Mouse (Mus musculus): ENCODE measurements around the gene Gm9945.

The Gm9945 gene

DNA sequence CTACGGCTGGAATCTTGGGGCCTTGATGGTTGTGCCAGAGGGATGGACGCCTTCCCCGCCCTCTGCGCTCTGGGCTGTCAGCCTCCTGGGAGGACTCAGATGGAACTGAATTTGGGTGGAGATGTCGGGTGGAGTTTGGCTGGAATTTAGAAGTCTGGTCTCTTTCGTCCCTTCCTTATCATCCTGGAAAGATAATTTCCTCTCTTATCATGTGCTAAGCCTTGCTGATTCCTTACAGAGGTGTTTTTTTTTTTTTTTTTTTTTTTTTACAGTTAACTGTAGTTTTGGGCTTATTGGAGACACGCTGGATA lies 41.8 kb downstream of the Gm9945 start:
- no peak for TF ChIP-seq GATA4 (IDR thresholded peaks at IDR 0.05; ENCODE audit: insufficient replicate concordance, low read length)

DNA sequence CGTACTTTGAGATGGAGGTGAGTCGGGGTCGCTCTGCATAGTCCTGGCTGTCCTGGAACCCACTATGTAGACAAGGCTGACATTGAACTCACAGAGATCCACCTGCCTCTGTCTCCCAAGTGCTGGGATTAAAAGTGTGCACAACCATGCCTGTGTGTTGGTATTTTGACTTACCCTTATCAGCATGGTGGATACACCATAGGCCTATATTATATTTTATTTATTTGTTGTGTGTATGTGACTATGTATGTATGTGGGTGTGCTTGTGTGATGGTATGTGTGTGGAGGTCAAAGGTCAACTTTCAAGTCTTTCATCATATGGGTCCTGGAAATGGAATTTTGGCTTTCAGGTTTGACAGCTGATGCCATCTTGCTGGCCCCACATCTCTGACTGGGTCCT lies 42.4 kb downstream of the Gm9945 start:
- TF ChIP-seq GATA4 (IDR thresholded peaks at IDR 0.05; ENCODE audit: insufficient replicate concordance, low read length), result no peak

DNA sequence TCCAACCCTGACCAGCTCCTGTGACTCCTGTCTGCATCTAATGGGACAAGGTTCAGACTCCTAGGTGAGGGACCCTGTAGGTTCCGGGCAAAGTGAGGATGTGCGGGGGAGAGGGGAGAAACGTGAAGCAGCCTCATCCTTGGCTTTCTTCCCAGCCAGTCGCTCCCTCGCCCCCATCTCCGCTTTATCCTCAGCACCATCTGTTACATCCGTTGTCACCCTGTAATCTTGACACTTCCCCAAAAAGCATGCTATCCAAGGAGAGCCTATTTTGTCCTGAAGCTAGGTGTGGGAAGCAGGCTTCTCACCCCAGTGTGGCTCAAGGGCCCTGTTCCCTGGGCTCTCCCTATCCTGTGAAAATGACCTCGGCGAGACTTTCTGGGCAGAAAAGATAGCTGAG lies 43.0 kb downstream of the Gm9945 start:
- TF ChIP-seq GATA4 (IDR thresholded peaks at IDR 0.05; ENCODE audit: insufficient replicate concordance, low read length), result no peak

DNA sequence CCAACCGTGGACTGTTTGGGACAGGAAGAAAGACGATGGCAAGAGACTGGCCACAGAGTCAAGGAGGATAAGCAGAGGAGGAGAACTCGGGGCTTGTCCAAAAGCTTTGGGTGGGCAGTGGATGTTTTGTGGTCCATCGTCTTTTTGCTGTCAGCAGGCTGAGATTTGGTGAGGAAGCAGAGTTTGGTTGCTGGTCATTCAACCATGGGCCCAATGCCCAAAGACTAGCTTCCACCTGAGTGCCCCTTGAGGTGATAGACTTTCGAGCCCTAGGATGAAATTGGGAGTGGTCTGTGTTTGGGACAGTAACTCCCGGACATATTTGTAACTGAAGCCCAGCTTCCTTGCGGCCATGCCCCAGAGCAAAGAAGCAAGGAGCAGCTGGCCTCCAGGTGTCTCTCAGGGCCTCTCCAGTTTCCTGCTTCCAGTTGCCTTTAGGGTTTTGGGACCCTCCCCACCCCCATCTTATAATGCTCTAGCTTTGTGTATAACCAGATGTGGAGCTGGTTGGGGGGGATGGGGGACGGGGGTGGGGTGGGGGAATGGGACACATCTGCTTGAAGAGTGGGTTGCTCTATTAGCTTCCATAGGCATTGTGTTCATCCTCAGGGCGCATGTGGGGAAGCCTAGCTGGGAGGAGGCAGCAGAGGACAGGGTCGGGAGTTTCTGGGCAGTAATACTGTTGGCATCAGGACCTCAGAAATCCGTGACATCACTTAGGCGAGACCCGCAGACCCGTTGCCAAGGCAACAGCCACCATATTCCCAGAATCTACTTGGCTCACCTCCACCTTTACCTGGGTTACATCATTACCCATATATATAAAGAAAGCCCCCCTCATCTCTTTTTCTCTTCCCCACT lies 43.8 kb downstream of the Gm9945 start:
- no peak for TF ChIP-seq GATA4 (IDR thresholded peaks at IDR 0.05; ENCODE audit: insufficient replicate concordance, low read length)

DNA sequence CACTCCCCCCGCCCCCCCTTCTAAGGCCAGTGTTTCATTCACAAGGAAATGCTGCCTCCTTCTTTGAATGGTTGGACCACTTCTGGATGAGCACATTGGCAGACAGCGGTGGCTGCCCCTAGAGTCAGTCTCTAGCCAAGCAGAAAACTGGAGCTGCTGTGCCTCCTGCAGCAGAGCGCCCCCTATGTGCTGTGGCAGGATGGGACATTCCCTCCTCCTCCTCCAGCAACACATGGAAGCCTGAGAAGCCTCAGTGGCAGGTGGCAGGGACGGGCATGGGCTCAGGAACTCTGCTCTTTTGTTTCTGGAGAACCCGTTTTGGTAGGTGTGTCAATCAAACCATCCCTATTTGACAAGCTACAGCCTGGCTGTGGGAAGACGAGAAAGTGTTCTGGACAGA lies 44.9 kb downstream of the Gm9945 start:
- TF ChIP-seq GATA4 (IDR thresholded peaks at IDR 0.05; ENCODE audit: insufficient replicate concordance, low read length), result no peak

DNA sequence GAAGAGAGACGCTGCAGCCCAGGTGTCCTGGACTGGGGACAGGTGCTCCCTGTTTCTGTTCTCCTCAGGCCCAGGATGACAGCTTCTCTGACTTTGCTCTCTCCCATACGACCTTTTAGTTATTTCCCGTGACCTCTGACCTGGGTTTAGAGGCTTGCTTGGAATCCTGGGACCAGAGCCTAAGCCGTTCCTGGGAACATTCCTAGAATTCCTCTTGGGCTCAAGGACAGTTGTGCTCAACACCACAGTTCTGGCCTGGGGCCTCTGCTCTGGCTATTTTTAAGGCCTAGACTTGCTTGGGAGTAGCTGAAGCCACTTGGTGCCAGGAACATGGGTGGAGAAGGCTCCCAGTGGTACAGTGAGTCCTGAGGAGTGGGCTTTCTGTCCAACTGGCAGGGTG lies 45.5 kb downstream of the Gm9945 start:
- no peak for TF ChIP-seq GATA4 (IDR thresholded peaks at IDR 0.05; ENCODE audit: insufficient replicate concordance, low read length)

- no peak for TF ChIP-seq GATA4 (IDR thresholded peaks at IDR 0.05; ENCODE audit: insufficient replicate concordance, low read length)
Observed at GRCm38 (mm10) chr11:53528397-53529252, 48.7 kb downstream of the Gm9945 start.

- no peak for TF ChIP-seq GATA4 (IDR thresholded peaks at IDR 0.05; ENCODE audit: insufficient replicate concordance, low read length)
Observed at GRCm38 (mm10) chr11:53529253-53529557, 49.2 kb downstream of the Gm9945 start.

DNA sequence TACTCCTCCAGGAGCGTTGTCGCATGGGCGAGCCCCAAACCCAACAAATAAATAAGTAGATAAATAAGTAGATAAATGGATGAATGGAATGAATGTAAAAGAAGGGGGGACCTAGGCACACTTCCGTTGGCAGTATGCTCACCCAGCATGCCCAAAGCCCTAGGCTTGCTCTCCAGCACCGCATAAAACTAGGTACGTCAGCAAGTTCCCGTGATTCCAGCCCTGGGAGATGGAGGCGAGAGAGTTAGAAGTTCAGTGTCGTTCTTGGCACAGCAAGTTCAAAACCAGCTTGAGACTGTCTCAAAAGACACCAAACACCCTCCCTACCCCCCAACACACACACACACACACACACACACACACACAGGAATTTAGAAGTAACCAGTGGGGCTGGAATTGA lies 50.0 kb downstream of the Gm9945 start:
- TF ChIP-seq GATA4 (IDR thresholded peaks at IDR 0.05; ENCODE audit: insufficient replicate concordance, low read length), result no peak

Measured in liver, adult (tissue).